In genomic region chr10:9889651-9890050, GRCm38 (mm10) we compare ENCODE assay signal across 23 mouse cellular contexts. TPM values are rescaled to one million over a fixed set of nuclear protein-coding genes. Genes with fewer than 3 reads are reported as not detected.
DNase-seq lines count a peak whose midpoint lies in the region; ATAC-seq and TF ChIP-seq lines count a peak whose summit lies in the region.
"Had no signal": no experiment of that assay in that cellular context is flagged by ENCODE, and none has a peak within 500 bp of the region (broad histone marks: within the 10 kb centered on the region; RNA-seq: fewer than 3 reads in every experiment).

No protein-coding gene starts in this region.

- no peak overlapping the region for H3K4me3 ChIP-seq in bone marrow macrophage, adult 2 months (ENCODE audit: insufficient read depth, low read length)
- H3K4me3 ChIP-seq in macrophage (ENCODE audit: inconsistent target): no peak overlapping the region
- H3K4me3 ChIP-seq: embryonic facial prominence, embryonic 13.5 days; embryonic facial prominence, embryonic 15.5 days; erythroblast, embryonic 14.5 days; forebrain, embryonic 10.5 days; forebrain, embryonic 12.5 days had no signal

- 0 out of 2 replicates have a peak overlapping the region, but pooled peaks have one; percentile 2 for H3K27ac ChIP-seq in bone marrow macrophage, adult 2 months (ENCODE audit: insufficient read depth, low read depth, low read length)
- H3K27ac ChIP-seq in macrophage: peak overlapping the region; percentile 46
- H3K27ac ChIP-seq: embryonic facial prominence, embryonic 13.5 days; embryonic facial prominence, embryonic 15.5 days; forebrain, embryonic 10.5 days; forebrain, embryonic 12.5 days had no signal

- peaks cover 54% of the 10 kb centered on the region for H3K4me1 ChIP-seq in bone marrow macrophage, adult 2 months (ENCODE audit: control insufficient read depth, insufficient read depth, low read length)
- H3K4me1 ChIP-seq: embryonic facial prominence, embryonic 13.5 days; embryonic facial prominence, embryonic 15.5 days; forebrain, embryonic 10.5 days had no signal

- ATAC-seq in common myeloid progenitor, adult 5-6 weeks (replicated peaks; ENCODE audit: low read depth, poor library complexity, severe bottlenecking): peak; percentile 53
- ATAC-seq in megakaryocyte progenitor cell, adult 5-6 weeks (replicated peaks; ENCODE audit: poor library complexity): peak; percentile 74
- ATAC-seq: forebrain, embryonic 14.5 days; forebrain, embryonic 16.5 days had no signal

- WGBS in macrophage (ENCODE audit: missing documents): 4% methylated on average over 8 of the region's 8 CpGs

- no peak for TF ChIP-seq CTCF in bone marrow macrophage, adult 2 months (IDR thresholded peaks at IDR 0.05; ENCODE audit: low read depth, low read length)

- no peaks in the 10 kb centered on the region for H3K36me3 ChIP-seq in macrophage (ENCODE audit: inconsistent target)

- DNase-seq in ovary, postnatal 10 days (ENCODE audit: low spot score): no peak
- DNase-seq in thymus, postnatal 0 days (ENCODE audit: low spot score): no peak
- DNase-seq in lung, postnatal 4 days: no peak
- DNase-seq: adrenal gland, adult 2 months; adrenal gland, postnatal 14 days; adrenal gland, postnatal 36 days; cerebellum, adult 11 months; cerebellum, adult 18-20 months; cerebellum, adult 8-10 months; cerebellum, adult 9-11 months; cerebellum, postnatal 14 days; embryo, embryonic 11 days had no signal

- no peak for TF ChIP-seq POLR2A in bone marrow macrophage, adult 2 months (IDR thresholded peaks at IDR 0.05; ENCODE audit: borderline replicate concordance, low read depth, low read length)

- H3K79me2 ChIP-seq in macrophage (ENCODE audit: inconsistent target): peaks cover 100% of the 10 kb centered on the region

RNA-seq across cellular contexts. Expression of gene Stxbp5, which starts 11.2 kb away (rescaled TPM):
- polyA plus RNA-seq in bone marrow macrophage, adult 2 months (2012; ENCODE audit: insufficient read depth, insufficient read length, missing spikeins): 43.3 and 48.5 TPM in 2 replicates
- total RNA-seq in common myeloid progenitor, adult 5-6 weeks (2017): 50.1 and 51.8 TPM in 2 replicates
- 100 to 1,000 TPM; 115 to 676 (median 316) TPM for total RNA-seq in macrophage (2018; cell fraction: chromatin; rRNA removed)
- total RNA-seq in macrophage (2018; cell fraction: cytosol; rRNA removed): 100 to 1,000 TPM in 3 of 26 experiments, 10 to 100 TPM in 23; 44.1 to 107 (median 65.4) TPM
- total RNA-seq in macrophage (2018; cell fraction: nucleus; rRNA removed): 100 to 1,000 TPM in 21 of 26 experiments, 10 to 100 TPM in 5; 75.8 to 438 (median 173) TPM
- polyA plus RNA-seq in macrophage (2018): 45.1 to 61.9 TPM (median 56.5 TPM) in 3 replicates
- 63.4 and 71.4 TPM in 2 replicates for total RNA-seq in megakaryocyte progenitor cell, adult 5-6 weeks (2015)
- 39.4 and 44.3 TPM in 2 replicates for total RNA-seq in megakaryocyte progenitor cell, adult 5-6 weeks (2017)
- 6.6 and 6.8 TPM in 2 replicates for polyA plus RNA-seq in thymus, postnatal 0 days (2015; fragmentation: Nextera tagmentation; extraction: Ambion mirVana)
